Mouse (Mus musculus): ENCODE results near the gene Hgd. TPM values are rescaled to one million over a fixed set of nuclear protein-coding genes. Genes with fewer than 3 reads are reported as not detected.

Gene Hgd
- polyA plus RNA-seq (2014; fragmentation: Nextera tagmentation; extraction: Ambion mirVana), result 0.11 and 0.24 TPM in 2 replicates

DNA sequence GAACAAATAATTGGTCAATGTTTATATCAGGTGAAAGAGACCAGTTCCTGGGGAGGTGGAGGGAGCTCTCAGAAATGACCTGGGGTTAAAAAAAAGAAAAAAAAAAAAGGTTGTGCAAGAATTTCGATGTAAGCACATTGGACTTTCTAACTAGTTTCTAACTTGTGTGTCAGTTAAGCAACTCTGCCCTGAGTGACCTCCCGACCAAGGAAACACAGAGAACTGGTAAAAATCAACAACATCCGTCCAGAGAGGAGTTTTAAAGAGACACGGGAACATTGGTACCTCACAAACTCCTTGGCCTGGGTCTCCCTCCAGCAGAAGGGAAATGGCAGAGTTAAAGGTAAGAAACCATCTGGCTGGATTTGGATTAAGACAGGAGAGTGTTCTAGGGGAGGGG lies at the start of gene Hgd:
Gene Hgd, plus strand, starts transcription at position 160 of the 400 bp plus-strand sequence.
- Histone ChIP-seq H3K9ac (ENCODE audit: low read length) (no peak within 1 kb of the TSS), H3K36me3 (ENCODE audit: control insufficient read depth, insufficient read depth, low read length) (no peaks in the 10 kb centered on the region), H3K4me1 (replicated peaks; ENCODE audit: control insufficient read depth, insufficient read depth, low read length) (peaks cover 3% of the 10 kb centered on the region; the same call in 1 of the 2 replicates), H3K27ac (ENCODE audit: low read depth) (no peak within 1 kb of the TSS), H3K9me3 (ENCODE audit: control insufficient read depth, low read length) (no peaks in the 10 kb centered on the region), H3K4me3 (ENCODE audit: low read depth, low read length) (no peak within 1 kb of the TSS), H3K4me2 (ENCODE audit: low read length) (no peak within 1 kb of the TSS), H3K27me3 (replicated peaks; ENCODE audit: control insufficient read depth, insufficient read depth, low read length) (no peaks in the 10 kb centered on the region)
- ATAC-seq (replicated peaks; ENCODE audit: low FRiP score, low TSS enrichment, low read depth) (no peak), DNase-seq (ENCODE audit: low spot score) (no peak)
- 47% methylated on average over 4 of the region's 4 CpGs for WGBS

DNA sequence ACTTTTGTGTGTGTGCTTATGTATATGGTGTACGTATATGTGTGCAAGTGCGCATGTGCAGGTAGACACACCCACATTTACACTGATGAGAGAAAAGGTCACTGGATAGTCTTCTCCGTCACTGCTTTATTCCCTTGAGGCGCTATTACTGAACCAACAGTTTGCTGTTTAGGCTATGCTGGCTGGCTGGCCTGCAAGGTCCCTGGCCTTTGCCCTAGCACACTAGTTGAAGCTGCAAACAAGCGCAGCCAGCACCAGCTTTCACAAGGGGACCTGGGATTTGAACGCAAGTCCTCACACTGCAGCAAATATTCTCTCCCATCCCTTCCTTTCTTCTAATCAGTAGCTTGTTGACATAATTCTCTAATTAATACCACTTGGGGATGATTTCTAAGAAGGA lies 49.8 kb upstream of the Hgd start:
- peaks cover 26% of the 10 kb centered on the region for H3K36me3 ChIP-seq (ENCODE audit: control insufficient read depth, insufficient read depth, low read length)
- H3K4me1 ChIP-seq (replicated peaks; ENCODE audit: control insufficient read depth, insufficient read depth, low read length), result 0 out of 2 replicates have a peak, but pooled peaks cover 4% of the 10 kb centered on the region
- no peak for DNase-seq (ENCODE audit: low spot score)
- no peak overlapping the region for H3K27ac ChIP-seq (ENCODE audit: low read depth)
- no peak overlapping the region for H3K4me2 ChIP-seq (ENCODE audit: low read length)
- no peak overlapping the region for H3K4me3 ChIP-seq (ENCODE audit: low read depth, low read length)
- no peak overlapping the region for H3K9ac ChIP-seq (ENCODE audit: low read length)
- H3K9me3 ChIP-seq (ENCODE audit: control insufficient read depth, low read length), result no peaks in the 10 kb centered on the region
- no peak for ATAC-seq (replicated peaks; ENCODE audit: low FRiP score, low TSS enrichment, low read depth)
- no peaks in the 10 kb centered on the region for H3K27me3 ChIP-seq (replicated peaks; ENCODE audit: control insufficient read depth, insufficient read depth, low read length)
- WGBS, result 87% methylated on average over 6 of the region's 6 CpGs

DNA sequence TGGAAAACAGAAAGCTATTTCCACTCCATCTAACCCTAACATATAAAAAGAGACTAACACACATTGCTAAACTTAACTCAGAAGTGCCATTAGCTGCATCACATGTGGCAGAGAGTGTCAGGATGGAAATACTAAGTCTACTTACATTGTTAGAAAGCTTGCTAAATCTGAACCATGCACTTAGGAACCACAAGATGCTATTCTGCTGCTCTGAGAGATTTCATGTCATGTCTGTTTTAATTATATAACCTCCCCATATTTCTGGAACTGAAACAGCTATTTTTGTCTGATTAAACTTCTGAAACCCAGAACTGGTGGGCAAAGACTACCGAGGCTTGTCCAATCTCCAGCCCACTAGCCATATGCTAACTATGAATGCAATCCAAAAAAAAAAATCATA lies 47.9 kb upstream of the Hgd start:
- ATAC-seq (replicated peaks; ENCODE audit: low FRiP score, low TSS enrichment, low read depth), result no peak
- Histone ChIP-seq H3K36me3 (ENCODE audit: control insufficient read depth, insufficient read depth, low read length) (peaks cover 23% of the 10 kb centered on the region), H3K9ac (ENCODE audit: low read length) (no peak overlapping the region), H3K27me3 (replicated peaks; ENCODE audit: control insufficient read depth, insufficient read depth, low read length) (no peaks in the 10 kb centered on the region), H3K27ac (ENCODE audit: low read depth) (no peak overlapping the region), H3K4me3 (ENCODE audit: low read depth, low read length) (no peak overlapping the region), H3K4me2 (ENCODE audit: low read length) (no peak overlapping the region), H3K9me3 (ENCODE audit: control insufficient read depth, low read length) (no peaks in the 10 kb centered on the region), H3K4me1 (replicated peaks; ENCODE audit: control insufficient read depth, insufficient read depth, low read length) (0 out of 2 replicates have a peak, but pooled peaks cover 4% of the 10 kb centered on the region)
- 96% methylated on average over 1 of the region's 1 CpGs for WGBS
- DNase-seq (ENCODE audit: low spot score), result no peak

DNA sequence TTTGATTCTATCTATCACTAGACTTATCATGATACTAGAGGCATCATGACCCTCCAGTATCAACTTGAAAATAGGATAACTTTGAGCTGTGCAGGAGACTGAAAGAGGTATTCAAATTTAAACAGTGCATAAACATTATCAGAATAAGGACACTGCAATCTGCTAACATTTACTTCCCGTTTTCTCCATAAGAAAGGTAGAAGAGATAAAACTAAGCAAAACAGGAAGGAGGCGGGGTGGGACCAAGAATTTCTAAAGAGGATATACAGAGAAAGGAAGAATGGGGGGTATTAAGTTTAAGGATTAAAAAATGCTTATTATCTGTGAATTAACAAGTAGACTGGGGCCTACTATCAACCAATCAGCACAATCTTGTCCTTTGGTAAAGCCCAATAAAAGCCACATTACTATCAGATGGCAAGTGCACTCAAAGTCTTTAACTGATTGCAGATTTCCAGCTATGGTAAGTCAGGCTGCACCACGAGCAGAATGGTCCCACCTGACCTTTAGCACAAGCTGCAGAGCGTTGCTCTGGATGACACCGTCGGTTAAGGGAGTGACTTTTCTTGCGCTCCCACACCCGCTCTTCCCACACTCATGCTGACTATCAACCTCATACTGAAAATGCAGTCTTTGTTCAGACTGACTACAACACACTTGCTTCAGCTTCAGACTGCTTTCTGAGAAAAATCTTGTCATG lies 46.4 kb upstream of the Hgd start:
- no peaks in the 10 kb centered on the region for H3K27me3 ChIP-seq (replicated peaks; ENCODE audit: control insufficient read depth, insufficient read depth, low read length)
- peaks cover 23% of the 10 kb centered on the region for H3K36me3 ChIP-seq (ENCODE audit: control insufficient read depth, insufficient read depth, low read length)
- H3K4me1 ChIP-seq (replicated peaks; ENCODE audit: control insufficient read depth, insufficient read depth, low read length), result peaks cover 7% of the 10 kb centered on the region
- WGBS, result 82% methylated on average over 8 of the region's 8 CpGs
- ATAC-seq (replicated peaks; ENCODE audit: low FRiP score, low TSS enrichment, low read depth) (no peak), DNase-seq (ENCODE audit: low spot score) (no peak)
- no peak overlapping the region for H3K4me3 ChIP-seq (ENCODE audit: low read depth, low read length)
- H3K9ac ChIP-seq (ENCODE audit: low read length), result no peak overlapping the region
- no peak overlapping the region for H3K4me2 ChIP-seq (ENCODE audit: low read length)
- no peak overlapping the region for H3K27ac ChIP-seq (ENCODE audit: low read depth)
- no peaks in the 10 kb centered on the region for H3K9me3 ChIP-seq (ENCODE audit: control insufficient read depth, low read length)

DNA sequence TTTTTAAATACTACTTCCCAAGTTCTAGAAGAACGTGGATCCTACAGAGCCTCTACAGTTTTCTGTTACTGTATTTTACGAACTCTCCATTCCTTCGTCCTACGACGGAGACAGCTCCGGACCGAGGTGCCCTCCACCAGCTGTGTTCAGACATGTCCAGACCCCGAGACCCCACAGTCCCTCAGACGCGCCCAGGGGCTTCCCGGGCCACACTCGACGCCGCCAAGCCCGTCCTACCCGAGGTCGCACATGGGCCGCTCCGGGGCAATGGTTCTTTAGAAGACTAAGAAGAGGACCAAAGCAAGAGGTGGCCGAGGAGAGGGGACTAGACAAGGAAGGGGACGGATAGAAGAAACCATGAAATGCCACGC lies 40.7 kb upstream of the Hgd start:
- no peaks in the 10 kb centered on the region for H3K27me3 ChIP-seq (replicated peaks; ENCODE audit: control insufficient read depth, insufficient read depth, low read length)
- peak overlapping the region; percentile 91 for H3K4me3 ChIP-seq (ENCODE audit: low read depth, low read length)
- H3K36me3 ChIP-seq (ENCODE audit: control insufficient read depth, insufficient read depth, low read length), result peaks cover 29% of the 10 kb centered on the region
- H3K9ac ChIP-seq (ENCODE audit: low read length), result peak overlapping the region; percentile 84
- WGBS, result under 1% methylated on average over 22 of the region's 22 CpGs
- H3K4me1 ChIP-seq (replicated peaks; ENCODE audit: control insufficient read depth, insufficient read depth, low read length), result peaks cover 18% of the 10 kb centered on the region
- no peaks in the 10 kb centered on the region for H3K9me3 ChIP-seq (ENCODE audit: control insufficient read depth, low read length)
- H3K4me2 ChIP-seq (ENCODE audit: low read length), result peak overlapping the region; percentile 59
- ATAC-seq (replicated peaks; ENCODE audit: low FRiP score, low TSS enrichment, low read depth) (peak; percentile 51), DNase-seq (ENCODE audit: low spot score) (no peak)
- peak overlapping the region; percentile 79 for H3K27ac ChIP-seq (ENCODE audit: low read depth)

DNA sequence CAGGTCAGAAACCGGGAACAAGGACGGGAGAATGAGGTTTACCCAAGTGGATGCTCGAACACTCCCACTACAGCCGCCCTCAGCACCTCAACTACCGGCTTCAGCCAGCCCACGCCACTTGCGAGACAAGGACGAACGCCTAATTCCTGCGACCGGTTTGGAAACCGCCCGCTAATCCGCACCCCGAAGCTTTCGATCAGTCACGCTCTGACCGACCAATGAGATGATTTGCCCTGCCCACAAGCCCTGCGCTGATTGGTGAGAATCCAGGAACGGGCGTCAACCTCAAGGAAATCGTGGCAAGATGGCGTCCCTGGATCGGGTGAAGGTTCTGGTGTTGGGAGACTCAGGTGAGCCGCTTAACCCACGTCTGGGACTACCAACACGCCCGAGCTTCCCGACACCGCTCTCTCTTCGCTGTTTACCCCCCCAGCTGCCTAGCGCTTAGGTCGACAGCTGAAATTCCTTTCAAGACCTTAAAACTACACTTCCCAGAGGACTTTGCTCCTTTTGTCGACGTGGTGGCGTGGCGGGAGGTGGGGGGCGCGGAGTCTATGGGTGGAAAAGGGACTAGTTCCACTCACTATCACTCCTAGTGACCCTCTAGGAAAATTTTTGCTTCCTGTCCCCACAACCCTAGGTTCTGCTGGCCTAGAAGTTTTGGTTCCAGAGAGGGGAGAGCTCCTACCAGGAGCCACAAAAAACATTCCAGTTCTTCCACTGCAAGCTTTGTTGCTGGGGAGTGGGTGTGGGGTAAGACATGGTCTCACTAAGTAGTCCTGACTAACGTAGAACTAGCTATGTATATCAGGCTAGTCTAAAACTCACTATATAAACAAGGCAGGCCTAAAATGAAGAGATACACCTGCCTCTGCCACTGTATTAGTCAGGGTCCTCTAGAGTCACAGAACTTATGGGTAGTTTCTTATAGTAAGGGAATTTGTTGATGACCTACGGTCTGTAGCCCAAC lies 40.1 kb upstream of the Hgd start, which contains the start of the genes Gtf2e1 and Rabl3:
Gene Gtf2e1, minus strand, starts transcription at position 179 of the 970 bp plus-strand sequence.
Gene Rabl3, plus strand, starts transcription at position 275 of the 970 bp plus-strand sequence.
- ATAC-seq (replicated peaks; ENCODE audit: low FRiP score, low TSS enrichment, low read depth) (peak; percentile 100), DNase-seq (ENCODE audit: low spot score) (peak; percentile 96)
- H3K27me3 ChIP-seq (replicated peaks; ENCODE audit: control insufficient read depth, insufficient read depth, low read length), result no peaks in the 10 kb centered on the region
- H3K4me1 ChIP-seq (replicated peaks; ENCODE audit: control insufficient read depth, insufficient read depth, low read length), result peaks cover 13% of the 10 kb centered on the region
- H3K36me3 ChIP-seq (ENCODE audit: control insufficient read depth, insufficient read depth, low read length), result peaks cover 22% of the 10 kb centered on the region
- H3K9me3 ChIP-seq (ENCODE audit: control insufficient read depth, low read length), result no peaks in the 10 kb centered on the region
- peak within 1 kb of the TSS; percentile 91 for H3K4me3 ChIP-seq (ENCODE audit: low read depth, low read length)
- peak within 1 kb of the TSS; percentile 90 for H3K27ac ChIP-seq (ENCODE audit: low read depth)
- peak within 1 kb of the TSS; percentile 88 for H3K9ac ChIP-seq (ENCODE audit: low read length)
- H3K4me2 ChIP-seq (ENCODE audit: low read length), result peak within 1 kb of the TSS; percentile 74
- WGBS, result 1% methylated on average over 41 of the region's 41 CpGs

DNA sequence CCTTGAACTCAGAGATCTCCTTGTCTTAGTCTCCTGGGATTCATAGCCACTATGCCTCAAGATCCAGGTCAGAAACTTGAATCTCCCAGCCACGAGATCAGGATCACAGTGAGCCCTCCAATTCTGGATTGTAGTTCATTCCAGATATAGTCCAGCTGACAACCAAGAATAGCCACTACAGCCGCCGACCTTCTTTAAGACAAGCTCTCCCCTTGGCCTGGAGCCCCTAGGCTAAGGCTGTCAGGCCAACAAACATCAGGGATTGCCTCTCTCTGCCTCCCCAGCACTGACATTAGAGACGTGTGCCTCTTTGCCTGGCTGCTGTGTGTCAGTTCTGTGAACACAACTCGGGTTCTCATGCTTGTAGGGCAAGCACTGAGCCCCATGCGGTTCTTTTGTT lies 39.2 kb upstream of the Hgd start:
- no peaks in the 10 kb centered on the region for H3K9me3 ChIP-seq (ENCODE audit: control insufficient read depth, low read length)
- H3K27me3 ChIP-seq (replicated peaks; ENCODE audit: control insufficient read depth, insufficient read depth, low read length), result no peaks in the 10 kb centered on the region
- 90% methylated on average over 6 of the region's 6 CpGs for WGBS
- ATAC-seq (replicated peaks; ENCODE audit: low FRiP score, low TSS enrichment, low read depth) (no peak), DNase-seq (ENCODE audit: low spot score) (no peak)
- peaks cover 13% of the 10 kb centered on the region for H3K4me1 ChIP-seq (replicated peaks; ENCODE audit: control insufficient read depth, insufficient read depth, low read length)
- H3K9ac ChIP-seq (ENCODE audit: low read length), result no peak overlapping the region
- peaks cover 13% of the 10 kb centered on the region for H3K36me3 ChIP-seq (ENCODE audit: control insufficient read depth, insufficient read depth, low read length)
- H3K4me3 ChIP-seq (ENCODE audit: low read depth, low read length), result peak overlapping the region; percentile 91; the same call in 1 of the 2 replicates
- H3K27ac ChIP-seq (ENCODE audit: low read depth), result no peak overlapping the region
- peak overlapping the region; percentile 74 for H3K4me2 ChIP-seq (ENCODE audit: low read length)

DNA sequence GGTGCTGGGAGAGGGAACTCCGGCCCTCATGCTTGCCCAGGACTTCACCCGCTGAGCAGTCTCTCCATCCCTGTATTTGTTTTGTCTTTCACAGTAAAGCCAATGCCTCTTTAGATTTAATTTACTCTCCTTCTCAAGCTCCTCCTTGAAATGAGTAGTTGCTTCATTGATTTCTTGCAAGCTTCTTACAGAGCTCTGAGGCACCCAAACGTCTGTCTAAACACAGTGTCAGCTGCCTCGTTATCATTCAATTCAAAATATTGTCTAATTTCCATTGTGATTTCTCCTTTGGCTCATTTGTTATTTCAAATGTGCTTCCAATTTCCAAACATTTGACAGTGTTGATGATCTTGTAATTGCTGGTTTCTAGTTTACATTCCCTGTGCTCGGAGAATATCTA lies 33.6 kb upstream of the Hgd start:
- no peak overlapping the region for H3K9ac ChIP-seq (ENCODE audit: low read length)
- no peak for DNase-seq (ENCODE audit: low spot score)
- H3K27me3 ChIP-seq (replicated peaks; ENCODE audit: control insufficient read depth, insufficient read depth, low read length), result no peaks in the 10 kb centered on the region
- H3K9me3 ChIP-seq (ENCODE audit: control insufficient read depth, low read length), result no peaks in the 10 kb centered on the region
- H3K4me1 ChIP-seq (replicated peaks; ENCODE audit: control insufficient read depth, insufficient read depth, low read length), result no peaks in the 10 kb centered on the region
- no peak for ATAC-seq (replicated peaks; ENCODE audit: low FRiP score, low TSS enrichment, low read depth)
- no peak overlapping the region for H3K4me2 ChIP-seq (ENCODE audit: low read length)
- H3K36me3 ChIP-seq (ENCODE audit: control insufficient read depth, insufficient read depth, low read length), result peaks cover 13% of the 10 kb centered on the region; the same call in 1 of the 2 replicates
- no peak overlapping the region for H3K27ac ChIP-seq (ENCODE audit: low read depth)
- 81% methylated on average over 5 of the region's 5 CpGs for WGBS
- no peak overlapping the region for H3K4me3 ChIP-seq (ENCODE audit: low read depth, low read length)
